Mouse (Mus musculus) bone marrow macrophage, adult 2 months (primary cell): ENCODE data around the gene Gm36245.

Experiments used
- CTCF ChIP-seq: IDR thresholded peaks from 2 replicates; pipeline ENCODE4 v1.5.1; 2012; ENCODE audit warnings: low read depth, mild to moderate bottlenecking, low read length, moderate library complexity
- POLR2A ChIP-seq: IDR thresholded peaks from 2 replicates; pipeline ENCODE4 v1.6.1; 2012; ENCODE audit warnings: mild to moderate bottlenecking, low read depth, low read length, borderline replicate concordance

- no peak for TF ChIP-seq POLR2A
- no peak for TF ChIP-seq CTCF
Observed at GRCm38 (mm10) chr15:77590881-77591280, 8.2 kb upstream of the Gm36245 start.
